Mouse (Mus musculus) liver, postnatal 0 days (tissue): Measurements from ENCODE around the gene Wwc1.

Experiments
- CTCF ChIP-seq: sonication (generic); IDR thresholded peaks from 2 replicates; pipeline ENCODE4 v1.5.1; 2016; ENCODE audit warnings: antibody characterized with exemption, low read depth
- EP300 ChIP-seq: IDR thresholded peaks from 2 replicates; pipeline ENCODE4 v1.6.1; 2016; ENCODE audit warnings: antibody characterized with exemption, low read depth, mild to moderate bottlenecking

DNA sequence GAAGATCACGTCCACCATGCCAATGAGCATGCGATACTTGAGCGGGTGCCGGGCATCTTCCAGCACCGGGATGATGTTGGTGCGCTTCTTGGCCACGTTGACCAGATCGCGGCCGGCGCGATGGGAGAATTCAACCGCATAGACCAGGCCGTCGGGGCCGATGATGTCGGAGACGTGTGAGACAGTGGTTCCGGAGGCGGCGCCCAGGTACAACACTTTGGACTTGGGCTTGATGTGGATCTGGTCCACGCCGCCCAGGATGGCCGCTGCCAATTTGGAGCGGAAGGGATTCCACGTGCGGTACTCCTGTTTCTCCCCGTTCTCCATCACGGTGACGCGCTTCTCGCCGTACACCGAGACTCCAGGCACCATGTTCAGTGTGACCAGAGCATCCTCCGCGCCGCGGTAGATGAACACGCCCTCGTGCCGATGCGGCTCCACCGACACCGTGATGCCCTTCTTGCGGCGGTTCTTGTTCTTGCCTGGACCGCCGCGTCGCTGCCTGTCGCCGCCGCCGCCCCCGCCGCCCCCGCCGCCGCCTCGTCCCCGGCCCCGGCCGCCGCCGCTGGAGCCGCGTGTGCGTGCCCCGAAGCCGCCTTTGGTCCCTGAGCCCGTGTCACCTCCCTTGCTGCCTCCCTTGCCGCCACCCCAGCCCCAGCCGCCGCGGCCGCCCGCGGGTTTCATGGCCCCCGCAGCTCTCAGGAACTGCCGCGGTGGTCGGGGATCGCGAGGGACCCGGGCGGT, 182.4 kb downstream of the Wwc1 start:
- TF ChIP-seq EP300 (no peak), CTCF (no peak)
